Mouse (Mus musculus) testis, adult 2 months (tissue): ENCODE data around the gene Adipor2.

Source experiments
- CTCF ChIP-seq: fragments of 200-500 bp; IDR thresholded peaks from 2 replicates; pipeline ENCODE4 v1.5.1; 2012; ENCODE audit warnings: low read depth, mild to moderate bottlenecking, inconsistent platforms, low read length, moderate library complexity; ENCODE audit not compliant: control insufficient read depth, insufficient read depth, insufficient replicate concordance
- POLR2A ChIP-seq: fragments of 200-500 bp; IDR thresholded peaks from 2 replicates; pipeline ENCODE4 v1.6.1; 2012; ENCODE audit warnings: low read depth, mild to moderate bottlenecking, inconsistent platforms, low read length, moderate library complexity; ENCODE audit not compliant: control insufficient read depth

- TF ChIP-seq POLR2A (no peak), CTCF (no peak)
These were observed 16.9 kb upstream of the Adipor2 start for GRCm38 (mm10) chr6:119434394-119434793.
